Mouse (Mus musculus): ENCODE results near the gene Tpbgl. TPM values are rescaled to one million over a fixed set of nuclear protein-coding genes. Genes with fewer than 3 reads are reported as not detected.

Gene Tpbgl
- polyA plus RNA-seq (2014; fragmentation: Nextera tagmentation; extraction: Ambion mirVana) = 0.32 and 0.33 TPM in 2 replicates

GRCm38 (mm10) chr7:99626376-99627270, at the start of gene Tpbgl:
Gene Tpbgl (minus strand): TSS chr7:99627103.
- peaks cover 7% of the 10 kb centered on the region; the same call in 1 of the 2 replicates for H3K4me1 ChIP-seq (ENCODE audit: control insufficient read depth, insufficient read depth, low read length)
- H3K4me3 ChIP-seq (ENCODE audit: low read depth, low read length) = peak within 1 kb of the TSS; percentile 43
- H3K27ac ChIP-seq (ENCODE audit: low read depth, low read length) = no peak within 1 kb of the TSS
- peak within 1 kb of the TSS; percentile 59 for H3K9ac ChIP-seq (ENCODE audit: low read length)
- H3K4me2 ChIP-seq (ENCODE audit: low read length) = peak within 1 kb of the TSS; percentile 86
- ATAC-seq (peak; percentile 45), DNase-seq (ENCODE audit: low spot score) (peak; percentile 55)
- no peaks in the 10 kb centered on the region for H3K36me3 ChIP-seq (ENCODE audit: control insufficient read depth, insufficient read depth, low read length)
- WGBS = under 1% methylated on average over 79 of the region's 83 CpGs
- H3K9me3 ChIP-seq (replicated peaks; ENCODE audit: control insufficient read depth, low read length) = no peaks in the 10 kb centered on the region
- peaks cover 49% of the 10 kb centered on the region for H3K27me3 ChIP-seq (replicated peaks; ENCODE audit: control insufficient read depth, insufficient read depth, low read length)

DNA sequence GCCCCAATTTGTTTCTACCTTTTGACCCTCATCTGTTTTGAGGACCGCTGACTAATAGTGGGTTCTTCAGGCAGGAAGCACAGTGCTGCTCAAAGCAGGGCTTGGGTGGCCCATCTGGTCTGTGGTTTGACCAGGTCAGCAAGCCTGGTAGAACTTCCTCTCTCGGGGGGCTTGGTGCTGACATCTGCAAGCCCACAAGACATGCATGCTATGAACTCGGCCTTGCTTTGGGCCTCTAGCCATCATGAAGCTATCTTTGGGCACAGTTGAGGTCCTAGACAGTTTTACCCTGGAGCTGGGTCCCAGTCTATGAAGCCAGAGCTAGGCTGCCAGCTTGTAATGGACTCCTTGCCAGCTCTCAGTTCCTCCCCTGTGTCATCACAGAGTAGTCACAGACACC, 48.0 kb upstream of the Tpbgl start:
- no peaks in the 10 kb centered on the region for H3K4me1 ChIP-seq (ENCODE audit: control insufficient read depth, insufficient read depth, low read length)
- DNase-seq (ENCODE audit: low spot score) = no peak
- ATAC-seq = no peak
- H3K4me2 ChIP-seq (ENCODE audit: low read length) = no peak overlapping the region
- H3K9me3 ChIP-seq (replicated peaks; ENCODE audit: control insufficient read depth, low read length) = no peaks in the 10 kb centered on the region
- H3K9ac ChIP-seq (ENCODE audit: low read length) = no peak overlapping the region
- no peak overlapping the region for H3K4me3 ChIP-seq (ENCODE audit: low read depth, low read length)
- H3K27ac ChIP-seq (ENCODE audit: low read depth, low read length) = no peak overlapping the region
- H3K27me3 ChIP-seq (replicated peaks; ENCODE audit: control insufficient read depth, insufficient read depth, low read length) = no peaks in the 10 kb centered on the region
- no peaks in the 10 kb centered on the region for H3K36me3 ChIP-seq (ENCODE audit: control insufficient read depth, insufficient read depth, low read length)
- WGBS = 88% methylated on average over 3 of the region's 3 CpGs

- DNase-seq (ENCODE audit: low spot score) = no peak
Measured at GRCm38 (mm10) chr7:99674209-99674608, 47.3 kb upstream of the Tpbgl start.

GRCm38 (mm10) chr7:99673188-99673587, 46.3 kb upstream of the Tpbgl start:
- H3K27ac ChIP-seq (ENCODE audit: low read depth, low read length) = no peak overlapping the region
- no peak for ATAC-seq
- no peak for DNase-seq (ENCODE audit: low spot score)
- H3K4me1 ChIP-seq (ENCODE audit: control insufficient read depth, insufficient read depth, low read length) = no peaks in the 10 kb centered on the region
- H3K27me3 ChIP-seq (replicated peaks; ENCODE audit: control insufficient read depth, insufficient read depth, low read length) = no peaks in the 10 kb centered on the region
- H3K4me3 ChIP-seq (ENCODE audit: low read depth, low read length) = no peak overlapping the region
- H3K4me2 ChIP-seq (ENCODE audit: low read length) = no peak overlapping the region
- WGBS = 83% methylated on average over 8 of the region's 8 CpGs
- no peaks in the 10 kb centered on the region for H3K9me3 ChIP-seq (replicated peaks; ENCODE audit: control insufficient read depth, low read length)
- no peak overlapping the region for H3K9ac ChIP-seq (ENCODE audit: low read length)
- H3K36me3 ChIP-seq (ENCODE audit: control insufficient read depth, insufficient read depth, low read length) = no peaks in the 10 kb centered on the region

More at GRCm38 (mm10) chr7:99674209-99674608, 47.3 kb upstream of the Tpbgl start:
- Histone ChIP-seq H3K9ac (ENCODE audit: low read length) (no peak overlapping the region), H3K27me3 (replicated peaks; ENCODE audit: control insufficient read depth, insufficient read depth, low read length) (no peaks in the 10 kb centered on the region), H3K4me3 (ENCODE audit: low read depth, low read length) (no peak overlapping the region), H3K36me3 (ENCODE audit: control insufficient read depth, insufficient read depth, low read length) (no peaks in the 10 kb centered on the region), H3K27ac (ENCODE audit: low read depth, low read length) (no peak overlapping the region), H3K4me2 (ENCODE audit: low read length) (no peak overlapping the region), H3K9me3 (replicated peaks; ENCODE audit: control insufficient read depth, low read length) (no peaks in the 10 kb centered on the region), H3K4me1 (ENCODE audit: control insufficient read depth, insufficient read depth, low read length) (no peaks in the 10 kb centered on the region)
- ATAC-seq = no peak
- 83% methylated on average over 5 of the region's 5 CpGs for WGBS

- 84% methylated on average over 9 of the region's 9 CpGs for WGBS
- H3K36me3 ChIP-seq (ENCODE audit: control insufficient read depth, insufficient read depth, low read length) = no peaks in the 10 kb centered on the region
- H3K9ac ChIP-seq (ENCODE audit: low read length) = no peak overlapping the region
- DNase-seq (ENCODE audit: low spot score) (no peak), ATAC-seq (no peak)
- no peak overlapping the region for H3K4me2 ChIP-seq (ENCODE audit: low read length)
- H3K4me3 ChIP-seq (ENCODE audit: low read depth, low read length) = no peak overlapping the region
- H3K27me3 ChIP-seq (replicated peaks; ENCODE audit: control insufficient read depth, insufficient read depth, low read length) = no peaks in the 10 kb centered on the region
- H3K4me1 ChIP-seq (ENCODE audit: control insufficient read depth, insufficient read depth, low read length) = no peaks in the 10 kb centered on the region
- no peak overlapping the region for H3K27ac ChIP-seq (ENCODE audit: low read depth, low read length)
- no peaks in the 10 kb centered on the region for H3K9me3 ChIP-seq (replicated peaks; ENCODE audit: control insufficient read depth, low read length)
Measured at GRCm38 (mm10) chr7:99671544-99672435, 44.9 kb upstream of the Tpbgl start.

GRCm38 (mm10) chr7:99670915-99671314, 44.0 kb upstream of the Tpbgl start:
- no peak overlapping the region for H3K9ac ChIP-seq (ENCODE audit: low read length)
- H3K4me1 ChIP-seq (ENCODE audit: control insufficient read depth, insufficient read depth, low read length) = no peaks in the 10 kb centered on the region
- no peaks in the 10 kb centered on the region for H3K9me3 ChIP-seq (replicated peaks; ENCODE audit: control insufficient read depth, low read length)
- no peak for ATAC-seq
- H3K4me2 ChIP-seq (ENCODE audit: low read length) = no peak overlapping the region
- H3K36me3 ChIP-seq (ENCODE audit: control insufficient read depth, insufficient read depth, low read length) = no peaks in the 10 kb centered on the region
- no peaks in the 10 kb centered on the region for H3K27me3 ChIP-seq (replicated peaks; ENCODE audit: control insufficient read depth, insufficient read depth, low read length)
- H3K4me3 ChIP-seq (ENCODE audit: low read depth, low read length) = no peak overlapping the region
- no peak for DNase-seq (ENCODE audit: low spot score)
- WGBS = 78% methylated on average over 4 of the region's 4 CpGs
- no peak overlapping the region for H3K27ac ChIP-seq (ENCODE audit: low read depth, low read length)

DNA sequence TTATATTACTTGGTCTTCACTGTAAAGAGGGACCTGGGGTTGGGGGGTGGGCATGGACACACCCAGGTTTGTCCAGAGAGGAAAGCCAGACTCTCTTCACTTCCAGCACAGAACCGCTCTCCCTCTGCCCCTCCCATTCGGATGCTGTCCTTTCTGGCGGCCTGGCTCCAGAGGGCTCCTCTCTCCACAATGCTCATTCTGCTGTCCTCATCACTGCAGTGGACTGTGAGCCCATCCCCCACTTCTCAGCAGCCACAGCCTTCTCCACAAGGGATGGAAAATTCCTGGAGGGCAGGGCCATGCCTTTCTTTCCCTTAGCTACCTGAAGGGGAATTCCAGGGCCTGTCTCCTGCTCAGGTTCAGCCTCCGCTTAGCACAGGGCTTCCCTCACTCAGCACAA, 41.9 kb upstream of the Tpbgl start:
- no peak for ATAC-seq

DNA sequence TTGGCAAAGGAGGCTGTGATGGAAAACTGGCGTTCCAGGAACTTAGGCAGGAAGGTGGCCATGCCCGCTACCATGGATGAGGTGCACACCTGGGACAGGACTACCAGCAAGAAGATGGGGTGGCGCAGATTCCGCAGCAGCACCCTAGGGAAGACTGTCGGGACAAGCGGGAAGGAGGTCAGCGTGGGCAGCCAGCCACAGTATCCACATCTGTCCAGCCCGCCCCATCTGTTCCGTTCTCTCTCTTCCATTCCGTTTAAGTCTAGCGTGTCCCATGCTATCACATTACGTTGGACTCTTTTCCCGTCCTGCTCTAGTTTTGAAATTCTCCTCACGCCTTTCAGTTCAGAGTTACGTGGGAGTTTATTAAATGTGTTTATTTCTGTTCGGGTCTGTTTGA, 40.2 kb upstream of the Tpbgl start:
- Histone ChIP-seq H3K9ac (ENCODE audit: low read length) (no peak overlapping the region), H3K4me3 (ENCODE audit: low read depth, low read length) (no peak overlapping the region), H3K27ac (ENCODE audit: low read depth, low read length) (no peak overlapping the region), H3K9me3 (replicated peaks; ENCODE audit: control insufficient read depth, low read length) (no peaks in the 10 kb centered on the region), H3K27me3 (replicated peaks; ENCODE audit: control insufficient read depth, insufficient read depth, low read length) (no peaks in the 10 kb centered on the region), H3K4me2 (ENCODE audit: low read length) (no peak overlapping the region), H3K36me3 (ENCODE audit: control insufficient read depth, insufficient read depth, low read length) (no peaks in the 10 kb centered on the region), H3K4me1 (ENCODE audit: control insufficient read depth, insufficient read depth, low read length) (peaks cover 4% of the 10 kb centered on the region; the same call in 1 of the 2 replicates)
- WGBS = 93% methylated on average over 16 of the region's 16 CpGs
- no peak for DNase-seq (ENCODE audit: low spot score)
- ATAC-seq = no peak

More for the DNA sequence above, 41.9 kb upstream of the Tpbgl start:
- H3K9ac ChIP-seq (ENCODE audit: low read length) = no peak overlapping the region
- H3K9me3 ChIP-seq (replicated peaks; ENCODE audit: control insufficient read depth, low read length) = no peaks in the 10 kb centered on the region
- H3K27me3 ChIP-seq (replicated peaks; ENCODE audit: control insufficient read depth, insufficient read depth, low read length) = no peaks in the 10 kb centered on the region
- no peak for DNase-seq (ENCODE audit: low spot score)
- no peak overlapping the region for H3K4me3 ChIP-seq (ENCODE audit: low read depth, low read length)
- H3K27ac ChIP-seq (ENCODE audit: low read depth, low read length) = no peak overlapping the region
- H3K4me2 ChIP-seq (ENCODE audit: low read length) = no peak overlapping the region
- H3K4me1 ChIP-seq (ENCODE audit: control insufficient read depth, insufficient read depth, low read length) = peaks cover 4% of the 10 kb centered on the region; the same call in 1 of the 2 replicates
- no peaks in the 10 kb centered on the region for H3K36me3 ChIP-seq (ENCODE audit: control insufficient read depth, insufficient read depth, low read length)
- WGBS = 30% methylated on average over 4 of the region's 4 CpGs
